In genomic region chr2:178428183-178428582, GRCm38 (mm10) we compare ENCODE assay signal across 34 mouse cellular contexts. TPM values are rescaled to one million over a fixed set of nuclear protein-coding genes. Genes with fewer than 3 reads are reported as not detected.
"Had no signal": no experiment of that assay in that cellular context is flagged by ENCODE, and none has a peak within 500 bp of the region (broad histone marks: within the 10 kb centered on the region; RNA-seq: fewer than 3 reads in every experiment).

No protein-coding gene starts in this region.

- H3K4me2 ChIP-seq: embryonic facial prominence, embryonic 12.5 days; embryonic facial prominence, embryonic 13.5 days; embryonic facial prominence, embryonic 15.5 days; forebrain, embryonic 12.5 days; forebrain, embryonic 13.5 days; forebrain, embryonic 15.5 days had no signal

- H3K27me3 ChIP-seq: forebrain, embryonic 13.5 days; forebrain, embryonic 15.5 days had no signal

- H3K9me3 ChIP-seq: embryonic facial prominence, embryonic 10.5 days; embryonic facial prominence, embryonic 12.5 days; embryonic facial prominence, embryonic 13.5 days; embryonic facial prominence, embryonic 15.5 days; forebrain, embryonic 10.5 days; forebrain, embryonic 12.5 days; forebrain, embryonic 13.5 days; forebrain, embryonic 15.5 days had no signal

- H3K9ac ChIP-seq: embryonic facial prominence, embryonic 12.5 days; embryonic facial prominence, embryonic 13.5 days; embryonic facial prominence, embryonic 15.5 days; forebrain, embryonic 12.5 days; forebrain, embryonic 13.5 days; forebrain, embryonic 15.5 days; forebrain, postnatal 0 days had no signal

- H3K27ac ChIP-seq: embryonic facial prominence, embryonic 10.5 days; embryonic facial prominence, embryonic 12.5 days; embryonic facial prominence, embryonic 13.5 days; embryonic facial prominence, embryonic 15.5 days; forebrain, embryonic 10.5 days; forebrain, embryonic 12.5 days; forebrain, embryonic 13.5 days; forebrain, embryonic 15.5 days; gastrocnemius, adult 2 months had no signal

- DNase-seq: cerebellum, adult 18-20 months; cerebellum, adult 2 months; cerebellum, adult 8-10 months; cerebellum, adult 9-10 months; cerebellum, adult 9-11 months; cerebellum, postnatal 10 days; cerebellum, postnatal 14 days; cerebellum, postnatal 25 days; cerebellum, postnatal 36 days; embryo, embryonic 11 days; forebrain, postnatal 0 days; gastrocnemius, adult 2 months; gastrocnemius, postnatal 10 days; gastrocnemius, postnatal 14 days; gastrocnemius, postnatal 36 days; heart, adult 18-20 months had no signal

- H3K4me3 ChIP-seq: embryonic facial prominence, embryonic 10.5 days; embryonic facial prominence, embryonic 12.5 days; embryonic facial prominence, embryonic 13.5 days; embryonic facial prominence, embryonic 15.5 days; erythroblast, embryonic 14.5 days; forebrain, embryonic 10.5 days; forebrain, embryonic 12.5 days; forebrain, embryonic 13.5 days; forebrain, embryonic 15.5 days; gastrocnemius, adult 2 months had no signal

- ATAC-seq: forebrain, embryonic 13.5 days; forebrain, embryonic 14.5 days; forebrain, embryonic 15.5 days; forebrain, embryonic 16.5 days; forebrain, postnatal 0 days had no signal

- H3K36me3 ChIP-seq: embryonic facial prominence, embryonic 10.5 days; embryonic facial prominence, embryonic 12.5 days; embryonic facial prominence, embryonic 13.5 days; embryonic facial prominence, embryonic 15.5 days; forebrain, embryonic 10.5 days; forebrain, embryonic 12.5 days; forebrain, embryonic 15.5 days had no signal

- H3K4me1 ChIP-seq: forebrain, embryonic 12.5 days; forebrain, embryonic 15.5 days had no signal

RNA-seq across cellular contexts. Expression of gene Cdh26, which starts 2.1 kb away (rescaled TPM):
- total RNA-seq: common myeloid progenitor, adult 5-6 weeks; gastrocnemius, adult 18-20 months; gastrocnemius, adult 2 months; gastrocnemius, adult 8-10 months; gastrocnemius, postnatal 14 days; gastrocnemius, postnatal 25 days; gastrocnemius, postnatal 36 days; gastrocnemius, postnatal 4 days; granulocyte monocyte progenitor cell, adult 5-6 weeks had no signal
- polyA plus RNA-seq: erythroblast, embryonic 14.5 days; forebrain, embryonic 11.5 days; forebrain, embryonic 13.5 days had no signal

RNA-seq across cellular contexts. Expression of gene Fam217b, which starts 13.9 kb away (rescaled TPM):
- polyA plus RNA-seq: erythroblast, embryonic 14.5 days had no signal

RNA-seq across cellular contexts. Expression of gene Sycp2, which starts 20.7 kb away (rescaled TPM):
- total RNA-seq: common myeloid progenitor, adult 5-6 weeks; gastrocnemius, adult 8-10 months; granulocyte monocyte progenitor cell, adult 5-6 weeks had no signal
- polyA plus RNA-seq: embryonic facial prominence, embryonic 15.5 days; erythroblast, embryonic 14.5 days had no signal
